Mouse (Mus musculus) hindbrain, embryonic 16.5 days (tissue): ENCODE measurements around the gene Amz1. TPM values are rescaled to one million over a fixed set of nuclear protein-coding genes. Genes with fewer than 3 reads are reported as not detected.

ENCODE experiments used
- ATAC-seq: fragments of 200-750 bp; cut with Nextera tagmentation; 2 replicates; pipeline ENCODE4 v1.8.0; 2017; ENCODE audit warnings: moderate TSS enrichment, moderate library complexity
- H3K27ac ChIP-seq: fragments of 300-500 bp; sonication (generic); 2 replicates; pipeline ENCODE4 v1.5.1; 2014; ENCODE audit warnings: low read depth, mild to moderate bottlenecking, control low read depth, low read length, moderate library complexity
- H3K27me3 ChIP-seq: fragments of 300-500 bp; sonication (generic); replicated peaks from 2 replicates; pipeline ENCODE4 v1.6.1; 2014; ENCODE audit warnings: low read length; ENCODE audit not compliant: control insufficient read depth, insufficient read depth
- H3K36me3 ChIP-seq: fragments of 300-500 bp; sonication (generic); 2 replicates; pipeline ENCODE4 v1.6.1; 2014; ENCODE audit warnings: mild to moderate bottlenecking, low read length, moderate library complexity, mixed read lengths; ENCODE audit not compliant: control insufficient read depth, insufficient read depth
- H3K4me1 ChIP-seq: fragments of 300-500 bp; sonication (generic); 2 replicates; pipeline ENCODE4 v1.6.1; 2014; ENCODE audit warnings: low read depth, low read length; ENCODE audit not compliant: control insufficient read depth, insufficient read depth
- H3K4me2 ChIP-seq: fragments of 300-500 bp; sonication (generic); 2 replicates; pipeline ENCODE4 v1.6.1; 2014; ENCODE audit warnings: mild to moderate bottlenecking, low read length, control low read depth, moderate library complexity
- H3K4me3 ChIP-seq: fragments of 300-500 bp; sonication (generic); 2 replicates; pipeline ENCODE4 v1.5.1; 2014; ENCODE audit warnings: mild to moderate bottlenecking, low read length, control low read depth, moderate library complexity
- H3K9ac ChIP-seq: fragments of 300-500 bp; sonication (generic); 2 replicates; pipeline ENCODE4 v1.6.1; 2014; ENCODE audit warnings: low read depth, mild to moderate bottlenecking, control low read depth, low read length, moderate library complexity
- H3K9me3 ChIP-seq: fragments of 300-500 bp; sonication (generic); 2 replicates; pipeline ENCODE4 v1.6.1; 2014; ENCODE audit warnings: mild to moderate bottlenecking, low read length, moderate library complexity; ENCODE audit not compliant: control insufficient read depth
- WGBS: fragments of 180-500 bp; shearing (Covaris S2); extraction: QIAGEN DNeasy Blood & Tissue Kit; methylation state at CpG from one replicate; pipeline ENCODE4 v1.1.7; 2014; 5-methylcytosine and 5-hydroxymethylcytosine counted together
- polyA plus RNA-seq: library from polyadenylated mRNA; unstranded; fragments of >200 nt; fragmentation: Nextera tagmentation; extraction: Ambion mirVana; gene quantifications from 2 replicates; pipeline ENCODE4 v1.2.1, GENCODE M21; 2015

Amz1 gene
- polyA plus RNA-seq, 1 experiment from 2014 or later: 6.6 TPM

DNA sequence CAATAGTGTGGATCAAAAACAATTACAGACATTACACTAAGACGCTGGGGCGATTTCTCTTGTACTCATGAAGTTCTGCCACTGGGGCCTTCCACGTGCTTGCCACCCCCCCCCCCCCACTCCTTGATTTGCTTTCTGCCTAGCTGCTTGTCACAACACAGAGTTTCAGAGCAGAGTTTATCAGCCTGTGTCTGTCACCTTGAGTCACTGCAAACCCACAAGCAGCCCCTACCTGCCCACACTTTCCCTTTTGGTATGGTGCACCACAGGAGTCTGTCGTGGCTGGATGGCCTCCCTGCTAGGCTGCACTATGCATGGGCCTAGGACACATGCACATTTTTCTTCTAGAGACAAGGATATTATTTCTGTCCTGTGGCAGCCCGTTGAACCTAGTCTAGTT, 74.8 kb downstream of the Amz1 start:
- Histone ChIP-seq H3K4me1 (peaks cover 16% of the 10 kb centered on the region), H3K4me3 (no peak overlapping the region), H3K9me3 (no peaks in the 10 kb centered on the region), H3K9ac (no peak overlapping the region), H3K27ac (no peak overlapping the region), H3K4me2 (no peak overlapping the region), H3K36me3 (no peaks in the 10 kb centered on the region), H3K27me3 (no peaks in the 10 kb centered on the region)
- WGBS: 76% methylated on average over 5 of the region's 5 CpGs
- ATAC-seq: no peak

DNA sequence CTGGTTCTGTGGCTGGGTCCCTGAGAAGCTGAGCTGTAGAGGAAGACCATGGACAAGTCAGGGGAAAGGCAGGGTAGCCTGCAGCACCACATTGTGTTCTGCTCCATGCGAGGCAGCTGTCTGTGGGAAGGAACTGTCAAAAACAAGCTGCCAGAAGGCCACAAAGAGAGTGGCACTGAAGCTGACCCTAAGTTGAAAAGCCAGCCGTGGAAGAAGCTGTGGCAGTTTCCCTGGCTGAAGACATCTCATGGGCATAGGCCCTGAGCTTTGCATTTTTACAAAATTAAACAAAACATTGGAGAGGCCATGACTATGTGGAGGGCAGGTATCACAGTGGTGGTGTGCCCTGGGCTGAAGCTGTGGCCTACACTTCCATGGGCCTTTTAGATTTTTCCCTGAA, 75.3 kb downstream of the Amz1 start:
- Histone ChIP-seq H3K9me3 (no peaks in the 10 kb centered on the region), H3K4me1 (peaks cover 16% of the 10 kb centered on the region), H3K4me2 (no peak overlapping the region), H3K4me3 (no peak overlapping the region), H3K36me3 (no peaks in the 10 kb centered on the region), H3K27me3 (no peaks in the 10 kb centered on the region), H3K27ac (no peak overlapping the region), H3K9ac (no peak overlapping the region)
- WGBS: 37% methylated on average over 2 of the region's 2 CpGs
- no peak for ATAC-seq

DNA sequence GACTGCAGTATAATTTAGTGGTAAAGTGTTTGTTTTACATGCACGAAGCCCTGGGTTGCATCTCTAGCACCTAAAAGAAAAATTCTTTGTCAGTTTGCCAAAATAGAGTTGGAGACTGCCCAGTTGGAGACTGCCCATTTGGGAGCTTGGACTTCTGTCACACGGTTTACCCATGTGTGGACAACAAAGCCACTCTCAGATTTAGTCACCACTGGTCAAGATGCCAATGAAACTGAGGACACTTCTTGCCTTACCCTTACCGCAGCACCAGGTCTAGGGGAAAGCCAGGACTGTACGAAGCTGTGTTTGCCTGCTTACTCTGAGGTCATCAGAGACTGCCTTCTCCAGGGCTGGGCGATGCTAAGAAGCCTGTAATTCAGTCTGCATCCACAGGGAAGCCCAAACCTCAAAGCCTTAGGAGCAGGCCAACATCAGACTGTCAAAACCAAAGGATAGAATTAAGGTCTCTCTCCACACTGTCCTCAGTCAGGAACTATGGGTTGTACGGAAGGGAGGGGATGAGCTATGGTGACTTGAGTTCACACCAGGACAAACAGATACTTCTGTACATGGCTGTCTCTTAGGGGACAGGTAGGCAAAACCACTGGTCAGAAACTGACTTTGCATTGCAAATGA, 76.5 kb downstream of the Amz1 start:
- H3K27me3 ChIP-seq: no peaks in the 10 kb centered on the region
- no peak overlapping the region for H3K4me2 ChIP-seq
- no peaks in the 10 kb centered on the region for H3K36me3 ChIP-seq
- WGBS: 75% methylated on average over 6 of the region's 6 CpGs
- H3K27ac ChIP-seq: 0 out of 2 replicates have a peak overlapping the region, but pooled peaks have one; percentile 23
- peaks cover 7% of the 10 kb centered on the region for H3K4me1 ChIP-seq
- no peak overlapping the region for H3K4me3 ChIP-seq
- no peak for ATAC-seq
- no peaks in the 10 kb centered on the region for H3K9me3 ChIP-seq
- H3K9ac ChIP-seq: no peak overlapping the region

DNA sequence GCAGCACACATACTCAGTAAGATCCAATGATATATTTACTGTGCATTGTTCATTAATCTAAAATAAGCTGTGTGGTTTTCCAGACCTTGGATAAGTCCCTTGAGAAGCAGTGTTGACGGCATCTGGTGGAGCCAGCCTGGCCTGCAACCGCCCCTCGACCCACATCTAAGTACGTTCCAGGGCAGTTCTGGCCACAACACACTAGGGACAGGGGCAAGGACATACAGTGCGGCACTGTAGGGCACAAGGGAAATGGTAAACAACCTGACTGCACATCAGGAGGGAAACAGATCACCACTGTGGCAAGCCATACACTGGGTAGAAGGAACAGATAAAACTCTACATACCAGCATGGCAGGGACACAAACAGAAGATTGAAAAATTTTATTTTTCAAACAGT, 77.9 kb downstream of the Amz1 start:
- no peak overlapping the region for H3K4me3 ChIP-seq
- no peak for ATAC-seq
- H3K4me1 ChIP-seq: peaks cover 7% of the 10 kb centered on the region
- no peak overlapping the region for H3K27ac ChIP-seq
- H3K4me2 ChIP-seq: no peak overlapping the region
- H3K9ac ChIP-seq: no peak overlapping the region
- H3K36me3 ChIP-seq: no peaks in the 10 kb centered on the region
- H3K27me3 ChIP-seq: no peaks in the 10 kb centered on the region
- 70% methylated on average over 5 of the region's 5 CpGs for WGBS
- no peaks in the 10 kb centered on the region for H3K9me3 ChIP-seq

DNA sequence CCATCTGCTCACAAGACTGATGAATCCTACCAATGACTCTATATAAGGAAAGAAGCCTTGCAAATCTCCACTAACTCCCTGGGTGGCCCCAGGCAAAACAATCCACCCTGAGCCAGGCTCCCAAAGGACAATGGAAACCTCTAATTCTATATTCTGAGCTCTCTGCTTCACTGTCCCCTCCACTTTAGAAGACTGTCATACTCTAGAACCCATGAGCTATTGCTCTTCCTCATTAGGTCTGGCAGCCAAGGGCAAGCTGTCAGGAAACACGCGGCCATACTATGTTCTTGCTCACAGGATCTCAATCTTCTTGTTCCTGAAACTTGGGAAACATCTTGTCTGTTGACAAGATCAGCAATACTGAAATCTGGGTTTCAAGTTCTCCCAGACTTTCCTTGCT, 82.3 kb downstream of the Amz1 start:
- Histone ChIP-seq H3K4me1 (peaks cover 7% of the 10 kb centered on the region), H3K27ac (no peak overlapping the region)
- 89% methylated on average over 2 of the region's 2 CpGs for WGBS

DNA sequence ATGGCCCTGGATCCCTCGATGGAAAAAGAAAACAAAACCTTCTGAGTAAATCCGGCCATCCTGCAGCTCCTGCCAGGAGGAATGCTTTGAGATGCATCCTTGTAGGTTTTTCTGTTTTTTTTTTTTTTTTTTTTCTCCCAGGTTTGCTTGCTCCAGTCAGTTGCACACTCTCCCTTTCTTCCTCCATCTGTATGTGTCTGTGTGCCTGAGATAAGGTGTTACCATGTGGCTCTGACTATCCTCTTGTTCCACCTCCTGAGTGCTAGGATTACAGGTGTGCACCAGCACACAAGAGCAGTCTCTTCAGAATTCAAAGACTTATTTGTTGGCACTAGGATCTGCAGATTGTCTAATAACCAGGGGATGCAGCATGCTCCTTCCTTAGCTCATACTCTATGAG, 83.0 kb downstream of the Amz1 start:
- Histone ChIP-seq H3K4me1 (peaks cover 11% of the 10 kb centered on the region), H3K9ac (no peak overlapping the region), H3K4me2 (no peak overlapping the region), H3K36me3 (no peaks in the 10 kb centered on the region), H3K27me3 (no peaks in the 10 kb centered on the region), H3K9me3 (no peaks in the 10 kb centered on the region), H3K27ac (no peak overlapping the region), H3K4me3 (no peak overlapping the region)
- no peak for ATAC-seq
- WGBS: 49% methylated on average over 2 of the region's 2 CpGs

More for the DNA sequence above, 82.3 kb downstream of the Amz1 start:
- Histone ChIP-seq H3K4me2 (no peak overlapping the region), H3K27me3 (no peaks in the 10 kb centered on the region), H3K9me3 (no peaks in the 10 kb centered on the region), H3K36me3 (no peaks in the 10 kb centered on the region), H3K4me3 (no peak overlapping the region), H3K9ac (no peak overlapping the region)
- no peak for ATAC-seq

Other genes with a start within 250 kb of the Amz1 start
- 27.6 and 30.3 TPM in 2 replicates for gene Chst12, start 218.6 kb upstream of the Amz1 start, polyA plus RNA-seq
- gene Grifin, start 159.1 kb upstream of the Amz1 start, polyA plus RNA-seq: 0.36 TPM in 1 of 2 replicates, not detected in the other
- 27.1 and 30.2 TPM in 2 replicates for gene Lfng, start 116.8 kb upstream of the Amz1 start, polyA plus RNA-seq
- 56.0 and 68.9 TPM in 2 replicates for gene Ttyh3, start 75.1 kb upstream of the Amz1 start, polyA plus RNA-seq
- gene Iqce, start 21.7 kb upstream of the Amz1 start, polyA plus RNA-seq: 27.9 and 28.6 TPM in 2 replicates
- gene Brat1, start 19.1 kb upstream of the Amz1 start, polyA plus RNA-seq: 24.3 and 27.4 TPM in 2 replicates
- 10.3 and 11.1 TPM in 2 replicates for gene Gna12, start 106.3 kb downstream of the Amz1 start, polyA plus RNA-seq